Mouse (Mus musculus) liver, embryonic 14.5 days (tissue): Measurements from ENCODE around the gene Pilrb2.
"Not testable (repeated sequence)": the region's sequence is repeated elsewhere in the genome, so short reads cannot be mapped to it uniquely, and the experiment has no call there.

ENCODE experiments used
- CTCF ChIP-seq: IDR thresholded peaks from 2 replicates; pipeline ENCODE4 v1.5.1; 2016; ENCODE audit warnings: antibody characterized with exemption, low read depth, control low read depth
- EP300 ChIP-seq: IDR thresholded peaks from 2 replicates; pipeline ENCODE4 v1.6.1; 2016; ENCODE audit warnings: antibody characterized with exemption, low read depth

DNA sequence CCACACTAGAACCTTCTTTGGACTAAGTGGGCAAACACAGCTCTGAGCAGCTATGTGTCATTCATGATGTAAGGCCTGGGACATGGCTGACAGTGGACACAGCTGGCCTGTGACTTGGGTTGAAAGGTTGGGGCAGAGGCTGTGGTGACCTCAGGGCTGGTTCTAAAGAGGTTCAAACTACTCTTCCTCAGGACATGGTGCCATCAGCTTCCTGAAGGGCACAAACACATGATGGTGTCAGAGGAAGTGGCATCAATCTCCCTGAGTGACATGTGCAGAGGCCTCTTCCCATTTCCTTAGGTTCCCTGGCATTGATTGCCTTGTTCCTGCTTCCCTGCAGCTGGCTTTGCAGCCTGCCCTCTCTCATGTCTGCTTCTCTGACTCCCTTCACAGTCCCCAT, 34.5 kb downstream of the Pilrb2 start:
- TF ChIP-seq CTCF, EP300: not testable (repeated sequence)
